Mouse (Mus musculus) telencephalon, adult 2 months (tissue): ENCODE results near the gene Hs6st3.
A peak's percentile ranks its signal among the peaks of the same experiment; 100 is the strongest.
"Not testable (repeated sequence)": the region's sequence is repeated elsewhere in the genome, so short reads cannot be mapped to it uniquely, and the experiment has no call there.

ENCODE experiments used
- DNase-seq: peaks from one replicate; pipeline ENCODE4 v3.0.0-alpha.2; 2011; ENCODE audit warnings: low read depth, low spot score

Gene Hs6st3

GRCm38 (mm10) chr14:119248001-119248607 is 110.0 kb downstream of the Hs6st3 start:
- DNase-seq = peak; percentile 75

GRCm38 (mm10) chr14:119250353-119250752 is 112.2 kb downstream of the Hs6st3 start:
- DNase-seq = no peak

- DNase-seq = peak; percentile 26
Observed at GRCm38 (mm10) chr14:119255396-119255795, 117.3 kb downstream of the Hs6st3 start.

GRCm38 (mm10) chr14:119257072-119257471 is 118.9 kb downstream of the Hs6st3 start:
- no peak for DNase-seq

GRCm38 (mm10) chr14:119260176-119260962 is 122.2 kb downstream of the Hs6st3 start:
- no peak for DNase-seq

GRCm38 (mm10) chr14:119266334-119266733 is 128.2 kb downstream of the Hs6st3 start:
- DNase-seq = no peak

GRCm38 (mm10) chr14:119273088-119273487 is 134.9 kb downstream of the Hs6st3 start:
- no peak for DNase-seq

GRCm38 (mm10) chr14:119278156-119278555 is 140.0 kb downstream of the Hs6st3 start:
- not testable (repeated sequence) for DNase-seq

- no peak for DNase-seq
Observed at GRCm38 (mm10) chr14:119283951-119284350, 145.8 kb downstream of the Hs6st3 start.

GRCm38 (mm10) chr14:119289668-119290067 is 151.5 kb downstream of the Hs6st3 start:
- DNase-seq = no peak

GRCm38 (mm10) chr14:119294071-119294470 is 155.9 kb downstream of the Hs6st3 start:
- no peak for DNase-seq

GRCm38 (mm10) chr14:119306461-119306860 is 168.3 kb downstream of the Hs6st3 start:
- DNase-seq = peak; percentile 52

GRCm38 (mm10) chr14:119318379-119318778 is 180.2 kb downstream of the Hs6st3 start:
- DNase-seq = no peak

GRCm38 (mm10) chr14:119347236-119347635 is 209.1 kb downstream of the Hs6st3 start:
- peak; percentile 32 for DNase-seq

- DNase-seq = no peak
Observed at GRCm38 (mm10) chr14:119361414-119361813, 223.3 kb downstream of the Hs6st3 start.

GRCm38 (mm10) chr14:119367866-119368425 is 229.8 kb downstream of the Hs6st3 start:
- DNase-seq = no peak

GRCm38 (mm10) chr14:119369274-119369673 is 231.1 kb downstream of the Hs6st3 start:
- DNase-seq = no peak

- no peak for DNase-seq
Observed at GRCm38 (mm10) chr14:119370013-119370412, 231.9 kb downstream of the Hs6st3 start.

GRCm38 (mm10) chr14:119379303-119379702 is 241.2 kb downstream of the Hs6st3 start:
- no peak for DNase-seq

GRCm38 (mm10) chr14:119401618-119402017 is 263.5 kb downstream of the Hs6st3 start:
- DNase-seq = peak; percentile 28

- DNase-seq = no peak
Observed at GRCm38 (mm10) chr14:119409334-119410050, 271.4 kb downstream of the Hs6st3 start.

- DNase-seq = no peak
Observed at GRCm38 (mm10) chr14:119422894-119423293, 284.8 kb downstream of the Hs6st3 start.
